ENCODE assay signal across 20 mouse cellular contexts in the genomic region with DNA sequence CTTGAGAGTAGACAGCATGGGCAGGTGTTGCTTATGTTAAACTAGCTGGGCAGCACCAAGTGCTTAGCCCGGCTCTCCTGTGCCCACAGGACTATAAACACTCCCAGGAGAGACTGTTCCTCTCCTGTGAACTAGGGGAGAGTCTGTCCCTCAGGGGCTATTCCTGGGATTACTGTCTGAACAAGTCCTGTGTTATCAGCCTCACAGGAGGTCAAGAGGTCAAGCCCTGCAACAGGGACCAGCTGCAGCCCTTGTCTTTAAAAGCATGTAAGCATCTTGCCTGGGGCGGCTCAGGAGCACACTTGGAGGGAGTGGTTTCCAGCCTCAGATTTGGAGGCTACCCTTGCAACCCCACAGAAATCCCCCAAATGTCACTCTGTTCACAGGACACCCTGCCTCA. TPM values are rescaled to one million over a fixed set of nuclear protein-coding genes. Genes with fewer than 3 reads are reported as not detected.
DNase-seq lines count a peak whose midpoint lies in the region.
"Had no signal": no experiment of that assay in that cellular context is flagged by ENCODE, and none has a peak within 500 bp of the region (broad histone marks: within the 10 kb centered on the region; RNA-seq: fewer than 3 reads in every experiment).

No protein-coding gene starts in this region.

- peak; percentile 79 for DNase-seq in heart, adult 11 months
- DNase-seq in heart, adult 18-20 months, result no peak
- peak; percentile 34 for DNase-seq in retina, postnatal 1 day
- DNase-seq in retina, embryonic 14.5 days (ENCODE audit: low spot score), result no peak
- DNase-seq in embryo, embryonic 11 days, result peak; percentile 70
- DNase-seq in adrenal gland, postnatal 14 days, result no peak
- DNase-seq in spleen, postnatal 14 days (ENCODE audit: low spot score in 2 of 2), result no peak
- DNase-seq in layer of hippocampus, adult 9-10 months (ENCODE audit: low spot score), result no peak
- DNase-seq: adrenal gland, postnatal 25 days; cerebellum, adult 11-12 months; cerebellum, postnatal 14 days; forebrain, postnatal 0 days; gastrocnemius, postnatal 14 days; kidney, adult 9 months; kidney, postnatal 36 days; layer of hippocampus, adult 9-11 months; lung, adult 2 months; lung, postnatal 4 days; right cerebral cortex, postnatal 25 days; thymus, adult 18-20 months had no signal

RNA-seq across cellular contexts. Expression of gene Zbtb34, which starts 7.3 kb away (rescaled TPM):
- total RNA-seq in heart, adult 18-20 months (2021), result 1 to 10 TPM; 4.7 to 8.0 TPM
- total RNA-seq in adrenal gland, postnatal 14 days (2021), result 12.7 and 15.1 TPM in 2 replicates

RNA-seq across cellular contexts. Expression of gene Zbtb43, which starts 30.0 kb away (rescaled TPM):
- total RNA-seq in heart, adult 18-20 months (2021), result 10 to 100 TPM; 16.2 to 16.6 TPM
- total RNA-seq in adrenal gland, postnatal 14 days (2021), result 22.1 and 22.2 TPM in 2 replicates

Comparison
In these comparisons a context has a peak if more than half of its experiments do, and no peak if none do; other contexts are left out.
1. DNase-seq: peak in heart, adult 11 months (single experiment), retina, postnatal 1 day (single experiment) and embryo, embryonic 11 days (single experiment); none in heart, adult 18-20 months (0 of 2), retina, embryonic 14.5 days (single experiment), adrenal gland, postnatal 14 days (single experiment), spleen, postnatal 14 days (0 of 2) and layer of hippocampus, adult 9-10 months (single experiment).